Mouse (Mus musculus): Measurements from ENCODE around the gene Hmgcs1. TPM values are rescaled to one million over a fixed set of nuclear protein-coding genes. Genes with fewer than 3 reads are reported as not detected.
"Not testable (repeated sequence)": the region's sequence is repeated elsewhere in the genome, so short reads cannot be mapped to it uniquely, and the experiment has no call there.

Hmgcs1 gene
- 100 to 1,000 TPM; 300 to 363 TPM for total RNA-seq (2021)
- long read RNA-seq, experiment 1, transcript Hmgcs1-201 (10 exons, 3,245 nt): major isoform, 458 of 841 reads
- long read RNA-seq, experiment 1, transcript Hmgcs1-202 (11 exons, 3,464 nt): minor isoform, 258 of 841 reads
- long read RNA-seq, experiment 1, partial matches to known transcripts: 79 of 841 reads
- long read RNA-seq, experiment 1, other reads (novel, unspliced or antisense): 45 of 841 reads
- long read RNA-seq, experiment 2, transcript Hmgcs1-201 (10 exons, 3,245 nt): major isoform, 22 of 56 reads
- long read RNA-seq, experiment 2, transcript Hmgcs1-202 (11 exons, 3,464 nt): minor isoform, 20 of 56 reads
- long read RNA-seq, experiment 2, partial matches to known transcripts: 3 of 56 reads
- long read RNA-seq, experiment 2, other reads (novel, unspliced or antisense): 11 of 56 reads

- DNase-seq: peak; percentile 99
These were observed at the start of gene Hmgcs1 for GRCm38 (mm10) chr13:119690039-119690728. Hmgcs1 (plus strand) TSS chr13:119690379.

- peak; percentile 5 to 49 for DNase-seq
These were observed 49.7 kb upstream of the Hmgcs1 start for GRCm38 (mm10) chr13:119640504-119640903.

GRCm38 (mm10) chr13:119641145-119641544, 49.0 kb upstream of the Hmgcs1 start:
- DNase-seq: peak; percentile 20 to 42

GRCm38 (mm10) chr13:119644769-119645168, 45.4 kb upstream of the Hmgcs1 start:
- peak; percentile 23 to 27 for DNase-seq

GRCm38 (mm10) chr13:119646511-119646910, 43.7 kb upstream of the Hmgcs1 start:
- no peak for DNase-seq

GRCm38 (mm10) chr13:119648891-119649698, 41.1 kb upstream of the Hmgcs1 start:
- DNase-seq: no peak

- DNase-seq: no peak
These were observed 40.5 kb upstream of the Hmgcs1 start for GRCm38 (mm10) chr13:119649699-119650046.

- no peak for DNase-seq
These were observed 35.4 kb upstream of the Hmgcs1 start for GRCm38 (mm10) chr13:119654734-119655133.

GRCm38 (mm10) chr13:119656246-119656645, 33.9 kb upstream of the Hmgcs1 start:
- DNase-seq: no peak

- DNase-seq: peak; percentile 40 to 46
These were observed 33.2 kb upstream of the Hmgcs1 start for GRCm38 (mm10) chr13:119656846-119657416.

GRCm38 (mm10) chr13:119661420-119661819, 28.8 kb upstream of the Hmgcs1 start:
- peak; percentile 26 to 33 for DNase-seq

GRCm38 (mm10) chr13:119678794-119679193, 11.4 kb upstream of the Hmgcs1 start:
- no peak for DNase-seq

- DNase-seq: no peak
These were observed 10.5 kb upstream of the Hmgcs1 start for GRCm38 (mm10) chr13:119679721-119680120.

- no peak for DNase-seq
These were observed 9.0 kb upstream of the Hmgcs1 start for GRCm38 (mm10) chr13:119681161-119681560.

GRCm38 (mm10) chr13:119684416-119685177, 5.6 kb upstream of the Hmgcs1 start:
- DNase-seq: no peak

- DNase-seq: no peak
These were observed 505 bp upstream of the Hmgcs1 start for GRCm38 (mm10) chr13:119689709-119690038.

- peak; percentile 53 to 64 for DNase-seq
These were observed 869 bp downstream of the Hmgcs1 start for GRCm38 (mm10) chr13:119690876-119691620.

GRCm38 (mm10) chr13:119691958-119692357, 1.8 kb downstream of the Hmgcs1 start:
- DNase-seq: not testable (repeated sequence)

- no peak for DNase-seq
These were observed 5.5 kb downstream of the Hmgcs1 start for GRCm38 (mm10) chr13:119695676-119696075.

GRCm38 (mm10) chr13:119696496-119696895, 6.3 kb downstream of the Hmgcs1 start:
- no peak for DNase-seq

GRCm38 (mm10) chr13:119698436-119698835, 8.3 kb downstream of the Hmgcs1 start:
- no peak for DNase-seq
